Mouse (Mus musculus) heart, embryonic 11.5 days (tissue): ENCODE measurements at regions not wholly inside any gene's neighbourhood (a gene's known extent, or its start where the extent isn't known, plus 50 kb on each side); places are given as distances from the start of the nearest gene placed in this dataset.
"Not testable (repeated sequence)": the region's sequence is repeated elsewhere in the genome, so short reads cannot be mapped to it uniquely, and the experiment has no call there.

Experiments
- ATAC-seq: fragments of 200-750 bp; cut with Nextera tagmentation; replicated peaks from 2 replicates; pipeline ENCODE4 v1.8.0; 2017; ENCODE audit warnings: moderate library complexity; ENCODE audit not compliant: insufficient number of reproducible peaks, low FRiP score, low TSS enrichment
- H3K27ac ChIP-seq: fragments of 300-500 bp; sonication (generic); 2 replicates; pipeline ENCODE4 v1.5.1; 2014; ENCODE audit warnings: mild to moderate bottlenecking, low read depth, low read length
- H3K27me3 ChIP-seq: fragments of 300-500 bp; sonication (generic); 2 replicates; pipeline ENCODE4 v1.6.1; 2014; ENCODE audit warnings: mild to moderate bottlenecking, low read length, mixed read lengths; ENCODE audit not compliant: control insufficient read depth, insufficient read depth
- H3K36me3 ChIP-seq: fragments of 300-500 bp; sonication (generic); 2 replicates; pipeline ENCODE4 v1.6.1; 2014; ENCODE audit warnings: mild to moderate bottlenecking, low read length, moderate library complexity, mixed read lengths; ENCODE audit not compliant: control insufficient read depth, insufficient read depth
- H3K4me1 ChIP-seq: fragments of 300-500 bp; sonication (generic); 2 replicates; pipeline ENCODE4 v1.6.1; 2014; ENCODE audit warnings: low read length; ENCODE audit not compliant: control insufficient read depth, insufficient read depth
- H3K4me2 ChIP-seq: fragments of 300-500 bp; sonication (generic); 2 replicates; pipeline ENCODE4 v1.6.1; 2014; ENCODE audit warnings: mild to moderate bottlenecking, moderate library complexity
- H3K4me3 ChIP-seq: fragments of 300-500 bp; sonication (generic); 2 replicates; pipeline ENCODE4 v1.5.1; 2014; ENCODE audit warnings: low read depth, low read length
- H3K9ac ChIP-seq: fragments of 300-500 bp; sonication (generic); 2 replicates; pipeline ENCODE4 v1.6.1; 2014; ENCODE audit warnings: mild to moderate bottlenecking, low read depth, low read length, moderate library complexity
- H3K9me3 ChIP-seq: fragments of 300-500 bp; sonication (generic); replicated peaks from 2 replicates; pipeline ENCODE4 v1.6.1; 2016; ENCODE audit warnings: low read length; ENCODE audit not compliant: control insufficient read depth
- WGBS: fragments of 180-500 bp; shearing (Covaris S2); extraction: QIAGEN DNeasy Blood & Tissue Kit; methylation state at CpG from one replicate; pipeline ENCODE4 v1.1.7; 2014; ENCODE audit not compliant: insufficient replicate concordance; 5-methylcytosine and 5-hydroxymethylcytosine counted together

DNA sequence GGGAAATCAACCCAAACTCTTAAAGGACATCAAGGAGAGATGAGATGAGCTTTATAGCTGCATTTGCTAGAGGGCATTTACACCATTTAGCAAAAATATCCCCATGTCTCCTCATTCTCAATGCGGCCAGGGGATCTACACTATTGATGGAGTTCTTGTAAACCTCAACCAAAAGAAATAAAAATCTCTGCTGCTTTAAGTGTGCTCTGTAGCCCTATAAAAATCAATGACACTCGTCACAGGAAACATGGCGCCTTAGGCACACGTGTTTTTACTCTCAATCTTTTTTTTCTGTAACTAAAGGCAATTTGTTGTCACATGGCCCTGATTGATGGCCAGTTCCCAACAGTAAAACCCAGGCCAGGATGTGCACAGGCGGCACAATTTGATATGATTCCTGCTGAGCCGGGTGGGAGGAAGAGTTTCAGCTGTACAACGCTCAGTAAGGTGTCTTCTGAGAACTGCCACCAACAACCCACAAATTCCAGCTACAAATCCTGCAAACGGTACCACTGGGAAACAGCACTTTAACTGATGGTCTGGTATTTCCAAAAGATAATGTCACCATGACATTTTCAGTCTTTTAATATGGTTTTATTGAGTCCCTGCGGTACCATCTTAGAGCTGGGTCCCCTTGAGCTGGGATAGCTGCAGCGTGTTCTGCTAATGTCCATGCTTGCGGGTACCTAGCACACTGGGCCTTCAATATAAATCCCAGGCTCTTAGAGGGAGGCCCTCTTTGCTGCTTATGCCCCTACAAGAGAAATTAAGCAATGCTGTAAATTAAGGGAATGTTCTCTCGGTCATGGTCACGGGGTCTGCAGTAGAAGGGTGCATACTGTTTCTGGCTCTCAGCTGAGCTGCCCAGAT, 78.8 kb downstream of the Tpbg start:
- WGBS: 77% methylated on average over 13 of the region's 13 CpGs
- Histone ChIP-seq H3K4me2 (no peak overlapping the region), H3K27me3 (no peaks in the 10 kb centered on the region), H3K4me3 (no peak overlapping the region), H3K27ac (no peak overlapping the region), H3K9ac (no peak overlapping the region), H3K36me3 (no peaks in the 10 kb centered on the region), H3K4me1 (no peaks in the 10 kb centered on the region), H3K9me3 (no peaks in the 10 kb centered on the region)
- ATAC-seq: no peak

DNA sequence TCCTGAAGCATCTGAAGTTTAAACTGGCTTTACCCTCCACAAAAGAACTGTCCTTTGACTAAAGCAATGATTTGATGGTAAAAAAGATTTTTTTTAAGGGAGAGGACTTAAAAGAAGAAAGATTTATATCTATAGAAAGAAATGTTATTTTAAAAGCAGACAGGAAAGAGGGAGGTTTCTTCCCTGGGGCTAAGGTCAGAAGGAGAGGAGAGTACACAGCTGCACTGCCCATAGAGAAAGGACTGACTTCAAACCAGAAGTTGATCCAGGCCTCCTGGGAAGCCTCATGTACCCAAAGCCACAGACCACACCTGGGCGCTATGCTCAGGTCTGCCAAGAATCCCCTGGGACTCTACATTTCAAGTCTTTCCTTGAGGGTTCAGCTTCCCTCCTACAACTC, 83.1 kb downstream of the Tpbg start:
- no peak for ATAC-seq
- no peak overlapping the region for H3K9ac ChIP-seq

DNA sequence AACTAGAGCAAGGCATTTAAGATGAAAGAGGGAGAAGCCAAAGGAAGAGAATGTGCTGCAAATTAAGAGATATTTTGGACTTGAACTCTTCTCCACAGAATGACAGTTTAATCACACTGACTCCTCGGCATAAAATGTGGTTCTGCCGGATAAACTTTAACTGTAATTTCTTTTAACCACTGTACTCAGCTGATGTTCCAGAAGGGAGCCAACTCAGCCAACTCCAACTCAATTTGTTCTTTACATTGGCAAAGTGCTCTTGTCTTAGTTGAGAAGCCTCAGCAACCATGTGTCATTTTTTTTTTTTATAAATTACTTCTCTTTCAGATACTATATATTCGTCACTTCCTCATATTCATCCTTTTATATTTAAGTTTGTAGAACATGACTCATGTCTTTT, 90.0 kb downstream of the Tpbg start:
- Histone ChIP-seq H3K36me3 (no peaks in the 10 kb centered on the region), H3K4me2 (no peak overlapping the region), H3K27me3 (no peaks in the 10 kb centered on the region), H3K4me3 (no peak overlapping the region), H3K9ac (no peak overlapping the region), H3K4me1 (no peaks in the 10 kb centered on the region), H3K27ac (no peak overlapping the region), H3K9me3 (no peaks in the 10 kb centered on the region)
- no peak for ATAC-seq
- WGBS: 85% methylated on average over 3 of the region's 3 CpGs

More for the DNA sequence above, 83.1 kb downstream of the Tpbg start:
- no peaks in the 10 kb centered on the region for H3K36me3 ChIP-seq
- no peak overlapping the region for H3K27ac ChIP-seq
- H3K27me3 ChIP-seq: no peaks in the 10 kb centered on the region
- H3K4me1 ChIP-seq: no peaks in the 10 kb centered on the region
- no peak overlapping the region for H3K4me2 ChIP-seq
- H3K4me3 ChIP-seq: no peak overlapping the region
- WGBS: 88% methylated on average over 1 of the region's 1 CpGs
- H3K9me3 ChIP-seq: no peaks in the 10 kb centered on the region

DNA sequence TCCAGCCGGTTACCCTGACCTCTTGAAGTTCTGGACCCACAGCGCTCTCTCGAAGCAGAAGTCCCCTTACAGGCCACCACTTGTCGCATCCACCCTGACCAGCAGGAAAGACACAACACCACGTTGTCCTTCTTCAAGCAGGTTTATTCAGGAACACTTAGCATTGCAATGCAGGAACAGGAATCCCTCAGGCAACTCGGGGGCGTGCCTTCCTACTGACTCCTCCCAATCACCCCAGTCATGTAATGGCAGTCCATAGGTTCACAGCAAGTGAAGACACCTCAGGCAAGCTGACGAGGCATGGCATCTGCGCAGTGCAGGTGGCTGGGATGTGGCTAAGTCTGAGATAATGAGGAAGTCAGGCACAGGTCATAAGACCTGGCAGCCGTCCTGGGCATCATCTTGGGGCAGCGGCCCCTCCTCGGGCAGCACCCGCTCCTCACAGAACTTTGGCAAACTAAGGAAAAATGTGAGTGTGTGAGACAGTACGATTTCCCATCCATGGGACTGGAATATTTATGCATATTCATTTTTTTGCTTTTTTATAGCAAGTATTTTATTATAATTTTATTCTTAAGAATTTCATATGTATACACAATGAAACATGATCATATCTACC, 101.0 kb downstream of the Tpbg start:
- 84% methylated on average over 14 of the region's 14 CpGs for WGBS
- not testable (repeated sequence) for H3K4me2 ChIP-seq, ATAC-seq, H3K4me3 ChIP-seq, H3K4me1 ChIP-seq, H3K36me3 ChIP-seq, H3K27me3 ChIP-seq, H3K9me3 ChIP-seq, H3K27ac ChIP-seq, H3K9ac ChIP-seq

DNA sequence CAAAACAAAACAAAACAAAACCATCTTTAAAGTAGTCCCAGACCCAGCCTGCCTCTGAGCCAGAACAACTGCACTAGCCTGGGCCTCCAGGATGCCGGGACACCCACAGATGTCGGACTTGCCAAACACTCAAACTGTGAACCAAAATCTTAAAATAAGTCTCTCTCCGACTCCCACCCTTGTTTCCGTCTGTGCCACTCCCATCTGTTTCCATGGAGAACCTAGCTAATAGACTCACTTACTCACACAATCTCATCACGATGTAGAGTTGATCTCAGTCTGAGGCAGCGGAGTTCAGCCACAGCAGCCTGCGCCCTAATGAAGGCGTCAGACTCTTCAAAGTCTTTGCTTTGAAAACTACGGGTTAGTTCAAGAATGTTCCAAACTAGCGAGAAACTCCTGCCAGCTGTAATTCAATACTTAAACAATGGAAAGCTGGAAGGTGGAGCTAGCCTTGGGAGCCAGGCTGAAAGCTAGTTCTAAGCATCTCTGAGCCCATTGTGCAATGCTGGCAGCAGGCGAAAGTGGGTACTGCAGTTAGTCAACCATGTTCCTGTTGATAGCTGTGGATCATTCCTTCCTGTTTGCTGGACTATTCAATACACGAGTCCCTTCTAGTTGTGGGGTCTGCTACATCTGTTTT, 106.4 kb downstream of the Tpbg start:
- no peaks in the 10 kb centered on the region for H3K4me1 ChIP-seq
- WGBS: 77% methylated on average over 12 of the region's 12 CpGs
- no peak overlapping the region for H3K4me3 ChIP-seq
- no peaks in the 10 kb centered on the region for H3K36me3 ChIP-seq
- H3K27me3 ChIP-seq: no peaks in the 10 kb centered on the region
- no peak overlapping the region for H3K9ac ChIP-seq
- H3K4me2 ChIP-seq: no peak overlapping the region
- H3K9me3 ChIP-seq: no peaks in the 10 kb centered on the region
- no peak overlapping the region for H3K27ac ChIP-seq
- no peak for ATAC-seq

DNA sequence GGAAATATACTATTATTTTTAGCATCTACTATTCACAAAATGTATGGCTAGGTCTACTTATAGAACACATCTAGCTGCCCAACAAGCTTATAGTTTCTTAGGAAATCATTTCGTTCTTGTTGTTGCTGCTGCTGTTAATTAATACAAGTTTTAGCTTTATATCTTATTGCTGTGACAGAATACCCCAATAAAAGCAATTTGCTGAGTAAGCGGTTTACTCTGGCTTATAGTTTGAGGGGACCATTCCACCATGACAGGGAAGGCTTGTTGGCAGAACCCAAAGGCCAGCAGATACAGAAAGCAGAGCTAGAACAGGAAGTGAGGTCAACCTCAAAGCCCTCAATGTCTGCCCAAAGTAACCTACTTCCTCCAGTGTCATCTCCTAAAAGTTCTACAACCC, 109.6 kb downstream of the Tpbg start:
- no peak overlapping the region for H3K27ac ChIP-seq
- H3K27me3 ChIP-seq: no peaks in the 10 kb centered on the region
- H3K36me3 ChIP-seq: no peaks in the 10 kb centered on the region
- H3K4me2 ChIP-seq: no peak overlapping the region
- H3K4me1 ChIP-seq: no peaks in the 10 kb centered on the region
- no peak overlapping the region for H3K9ac ChIP-seq
- no peak for ATAC-seq
- H3K4me3 ChIP-seq: no peak overlapping the region
- WGBS: 70% methylated on average over 2 of the region's 2 CpGs
- no peaks in the 10 kb centered on the region for H3K9me3 ChIP-seq

DNA sequence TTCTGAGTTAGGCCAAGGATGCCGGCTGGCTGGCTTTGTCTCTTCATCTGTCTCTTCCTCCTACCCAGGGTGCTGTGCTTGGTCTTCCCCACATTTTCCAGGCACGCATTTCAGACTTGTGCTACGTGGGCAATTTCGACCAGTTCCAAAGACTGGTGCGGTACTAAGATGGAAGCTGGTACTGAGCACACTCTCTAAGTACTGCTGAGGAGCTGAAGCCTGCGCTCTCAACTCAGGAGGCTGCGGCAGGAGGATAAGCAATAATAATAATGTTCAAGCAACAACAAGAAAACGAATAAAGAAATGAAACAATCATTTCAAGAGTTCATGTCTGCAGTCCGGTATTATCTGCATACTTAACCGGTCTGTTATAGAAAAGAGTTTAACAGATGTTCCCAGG, 127.9 kb downstream of the Tpbg start:
- no peak overlapping the region for H3K27ac ChIP-seq
- no peak for ATAC-seq
- H3K9ac ChIP-seq: no peak overlapping the region
- H3K27me3 ChIP-seq: no peaks in the 10 kb centered on the region
- no peaks in the 10 kb centered on the region for H3K36me3 ChIP-seq
- no peaks in the 10 kb centered on the region for H3K4me1 ChIP-seq
- no peaks in the 10 kb centered on the region for H3K9me3 ChIP-seq
- 85% methylated on average over 10 of the region's 10 CpGs for WGBS
- no peak overlapping the region for H3K4me2 ChIP-seq
- no peak overlapping the region for H3K4me3 ChIP-seq

DNA sequence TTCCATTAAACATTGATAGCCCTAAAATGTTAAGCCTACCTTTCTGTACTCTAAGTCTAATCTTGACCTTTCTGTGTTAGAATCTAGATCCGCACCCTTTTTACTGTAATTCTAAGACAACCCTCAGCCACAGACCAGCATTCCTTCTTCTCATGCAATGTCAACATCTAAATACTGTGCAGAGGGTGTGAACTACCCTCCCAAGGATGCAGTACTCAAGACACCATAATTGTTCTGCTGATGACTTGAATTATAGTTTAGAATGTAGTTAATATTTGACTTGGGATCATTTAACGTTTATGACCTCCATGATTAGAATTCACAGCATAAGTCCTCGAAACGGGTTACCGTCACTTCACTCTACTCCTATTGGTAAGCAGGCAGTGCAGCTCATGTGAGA, 139.2 kb downstream of the Tpbg start:
- ATAC-seq: no peak
- H3K36me3 ChIP-seq: no peaks in the 10 kb centered on the region
- no peaks in the 10 kb centered on the region for H3K4me1 ChIP-seq
- H3K4me2 ChIP-seq: no peak overlapping the region
- H3K9ac ChIP-seq: no peak overlapping the region
- no peaks in the 10 kb centered on the region for H3K9me3 ChIP-seq
- no peak overlapping the region for H3K27ac ChIP-seq
- no peaks in the 10 kb centered on the region for H3K27me3 ChIP-seq
- H3K4me3 ChIP-seq: no peak overlapping the region
- 87% methylated on average over 5 of the region's 5 CpGs for WGBS
